Mouse (Mus musculus) bone marrow macrophage, adult 2 months (primary cell): ENCODE results near the gene Disc1.

Experiments
- CTCF ChIP-seq: IDR thresholded peaks from 2 replicates; pipeline ENCODE4 v1.5.1; 2012; ENCODE audit warnings: low read depth, mild to moderate bottlenecking, low read length, moderate library complexity
- POLR2A ChIP-seq: IDR thresholded peaks from 2 replicates; pipeline ENCODE4 v1.6.1; 2012; ENCODE audit warnings: mild to moderate bottlenecking, low read depth, low read length, borderline replicate concordance

GRCm38 (mm10) chr8:125195121-125195520 is 141.1 kb downstream of the Disc1 start:
- TF ChIP-seq CTCF = no peak
- no peak for TF ChIP-seq POLR2A
